Mouse (Mus musculus) urinary bladder, postnatal 25 days (tissue): ENCODE measurements around the gene Parp9.
"Not testable (repeated sequence)": the region's sequence is repeated elsewhere in the genome, so short reads cannot be mapped to it uniquely, and the experiment has no call there.

ENCODE experiments used
- DNase-seq: peaks from one replicate; pipeline ENCODE4 v3.0.0; 2022; ENCODE audit warnings: low spot score

Parp9 gene

GRCm38 (mm10) chr16:35938211-35939151, at the start of gene Parp9, which contains the start of gene Dtx3l:
Parp9 (plus strand) TSS chr16:35938470.
Dtx3l (minus strand) TSS chr16:35939151.
- peak; percentile 44 for DNase-seq

- no peak for DNase-seq
Observed at GRCm38 (mm10) chr16:35888910-35889309, 49.4 kb upstream of the Parp9 start.

GRCm38 (mm10) chr16:35890645-35891044, 47.6 kb upstream of the Parp9 start:
- no peak for DNase-seq

- not testable (repeated sequence) for DNase-seq
Observed at GRCm38 (mm10) chr16:35891603-35892002, 46.7 kb upstream of the Parp9 start.

- DNase-seq = no peak
Observed at GRCm38 (mm10) chr16:35894997-35895396, 43.3 kb upstream of the Parp9 start.

GRCm38 (mm10) chr16:35900541-35900940, 37.7 kb upstream of the Parp9 start:
- DNase-seq = no peak

- DNase-seq = no peak
Observed at GRCm38 (mm10) chr16:35903014-35903640, 35.1 kb upstream of the Parp9 start.

GRCm38 (mm10) chr16:35904121-35904736, 34.0 kb upstream of the Parp9 start:
- no peak for DNase-seq

- no peak for DNase-seq
Observed at GRCm38 (mm10) chr16:35905355-35905754, 32.9 kb upstream of the Parp9 start.

GRCm38 (mm10) chr16:35905819-35906485, 32.3 kb upstream of the Parp9 start:
- no peak for DNase-seq

- DNase-seq = no peak
Observed at GRCm38 (mm10) chr16:35906887-35907286, 31.4 kb upstream of the Parp9 start.

GRCm38 (mm10) chr16:35907432-35908201, 30.7 kb upstream of the Parp9 start:
- DNase-seq = no peak

GRCm38 (mm10) chr16:35911449-35911848, 26.8 kb upstream of the Parp9 start:
- no peak for DNase-seq

- DNase-seq = no peak
Observed at GRCm38 (mm10) chr16:35913526-35913925, 24.7 kb upstream of the Parp9 start.

- no peak for DNase-seq
Observed at GRCm38 (mm10) chr16:35914301-35914700, 24.0 kb upstream of the Parp9 start.

GRCm38 (mm10) chr16:35918721-35919543, 19.3 kb upstream of the Parp9 start:
- no peak for DNase-seq

GRCm38 (mm10) chr16:35921676-35922235, 16.5 kb upstream of the Parp9 start:
- DNase-seq = no peak

- no peak for DNase-seq
Observed at GRCm38 (mm10) chr16:35922301-35922895, 15.9 kb upstream of the Parp9 start.

- DNase-seq = no peak
Observed at GRCm38 (mm10) chr16:35923546-35924198, 14.6 kb upstream of the Parp9 start.
